In genomic region chrX:142305869-142306581, GRCm38 (mm10) we compare ENCODE assay signal across 9 mouse cellular contexts. TPM values are rescaled to one million over a fixed set of nuclear protein-coding genes. Genes with fewer than 3 reads are reported as not detected.
DNase-seq lines count a peak whose midpoint lies in the region; ATAC-seq lines count a peak whose summit lies in the region.
"Had no signal": no experiment of that assay in that cellular context is flagged by ENCODE, and none has a peak within 500 bp of the region (broad histone marks: within the 10 kb centered on the region; RNA-seq: fewer than 3 reads in every experiment).

Gene Kcne1l (minus strand): TSS chrX:142306294.

- no peak within 1 kb of the TSS for H3K27ac ChIP-seq in heart, embryonic 14.5 days (replicated peaks in 1 of 2; ENCODE audit: control insufficient read depth in 1 of 2, insufficient read depth in 1 of 2, low read depth in 2 of 2, low read length in 2 of 2)
- H3K27ac ChIP-seq in brown adipose tissue, adult 24 weeks (replicated peaks; ENCODE audit: low read depth, low read length), result no peak within 1 kb of the TSS
- H3K27ac ChIP-seq in liver, embryonic 13.5 days, result no peak within 1 kb of the TSS

- no peaks in the 10 kb centered on the region for H3K36me3 ChIP-seq in heart, embryonic 14.5 days (ENCODE audit: control insufficient read depth, insufficient read depth, low read length)
- H3K36me3 ChIP-seq in liver, embryonic 13.5 days, result no peaks in the 10 kb centered on the region

- ATAC-seq in heart, embryonic 14.5 days (ENCODE audit: insufficient number of reproducible peaks, insufficient read depth, low FRiP score, low read depth), result peak; percentile 50; the same call in 1 of the 2 replicates
- ATAC-seq in liver, embryonic 13.5 days (ENCODE audit: low read depth), result no peak

- H3K9ac ChIP-seq in heart, embryonic 14.5 days (ENCODE audit: low read length), result peak within 1 kb of the TSS; percentile 48; the same call in 1 of the 2 replicates
- H3K9ac ChIP-seq in liver, embryonic 13.5 days, result no peak within 1 kb of the TSS

- H3K4me3 ChIP-seq in heart, embryonic 14.5 days (ENCODE audit: control insufficient read depth in 1 of 2, insufficient read depth in 1 of 2, low read depth in 1 of 2, low read length in 2 of 2), result peak within 1 kb of the TSS; percentile 32 to 41
- H3K4me3 ChIP-seq in brown adipose tissue, adult 24 weeks (ENCODE audit: insufficient read depth, low read depth, low read length), result peak within 1 kb of the TSS; percentile 11; the same call in 1 of the 2 replicates
- H3K4me3 ChIP-seq in liver, embryonic 13.5 days (replicated peaks), result peak within 1 kb of the TSS; percentile 19

- peak within 1 kb of the TSS; percentile 66 for H3K4me2 ChIP-seq in heart, embryonic 14.5 days (ENCODE audit: low read length)
- peak within 1 kb of the TSS; percentile 42 for H3K4me2 ChIP-seq in liver, embryonic 13.5 days

- H3K4me1 ChIP-seq in heart, embryonic 14.5 days (ENCODE audit: control insufficient read depth in 2 of 2, insufficient read depth in 2 of 2, low read length in 2 of 2), result peaks cover 4 to 5% of the 10 kb centered on the region in 2 experiments; a peak in 2 of 4 replicates
- H3K4me1 ChIP-seq in brown adipose tissue, adult 24 weeks (ENCODE audit: control insufficient read depth, insufficient read depth, insufficient read length, low read length), result no peaks in the 10 kb centered on the region; the same call in 1 of the 2 replicates
- no peaks in the 10 kb centered on the region for H3K4me1 ChIP-seq in liver, embryonic 13.5 days (replicated peaks)

- no peaks in the 10 kb centered on the region for H3K9me3 ChIP-seq in heart, embryonic 14.5 days (ENCODE audit: control insufficient read depth, low read length)
- no peaks in the 10 kb centered on the region for H3K9me3 ChIP-seq in liver, embryonic 13.5 days (replicated peaks)

- peaks cover 14% of the 10 kb centered on the region; the same call in 1 of the 2 replicates for H3K27me3 ChIP-seq in heart, embryonic 14.5 days (ENCODE audit: control insufficient read depth, insufficient read depth, low read length)
- H3K27me3 ChIP-seq in liver, embryonic 13.5 days, result peaks cover 35% of the 10 kb centered on the region

- 34% methylated on average over 33 of the region's 33 CpGs for WGBS in heart, embryonic 14.5 days
- WGBS in liver, embryonic 13.5 days (ENCODE audit: insufficient replicate concordance), result 34% methylated on average over 27 of the region's 33 CpGs

- DNase-seq in heart, adult 8-10 months (ENCODE audit: low spot score), result no peak
- no peak for DNase-seq in gastrocnemius, postnatal 25 days
- DNase-seq in liver, embryonic 13.5 days, result no peak
- peak; percentile 12 for DNase-seq in yolk sac, embryonic 10.5 days (ENCODE audit: low spot score)
- no peak for DNase-seq in B cell, adult 2 months
- DNase-seq in layer of hippocampus, adult 9-10 months (ENCODE audit: low spot score), result no peak

RNA-seq across cellular contexts. Expression of gene Kcne1l, which starts in this region (rescaled TPM):
- polyA plus RNA-seq in heart, embryonic 14.5 days (2014; fragmentation: Nextera tagmentation; extraction: Ambion mirVana), result 17.3 and 17.8 TPM in 2 replicates
- under 1 TPM in 1 of 4 experiments, not detected in 3; 0.27 TPM for total RNA-seq in heart, adult 8-10 months (2022)
- 0.67 TPM in 1 of 2 replicates, not detected in the other for polyA plus RNA-seq in brown adipose tissue, adult 24 weeks (2012; ENCODE audit: insufficient read depth, insufficient read length, missing spikeins)
- total RNA-seq in gastrocnemius, postnatal 25 days (2021), result 10 to 100 TPM; 13.5 to 19.0 TPM
- polyA plus RNA-seq in liver, embryonic 13.5 days (2015; fragmentation: Nextera tagmentation; extraction: Ambion mirVana), result 0.95 and 0.98 TPM in 2 replicates
- total RNA-seq: MEL had no signal

Comparison
In these comparisons a context has a peak if more than half of its experiments do, and no peak if none do; other contexts are left out.
1. RNA of gene Kcne1l (total RNA-seq): 13.5 to 19.0 TPM in gastrocnemius, postnatal 25 days; 0.27 TPM in heart, adult 8-10 months; every median in the first group is over 10 times any median in the second.
2. Peak in every context shown above with its lines, with median percentiles within 50 percentile points of each other: H3K4me3 ChIP-seq.